Mouse (Mus musculus) intestine, embryonic 14.5 days (tissue): ENCODE results near the gene Plekho2. TPM values are rescaled to one million over a fixed set of nuclear protein-coding genes. Genes with fewer than 3 reads are reported as not detected.

ENCODE experiments used
- ATAC-seq: fragments of 200-750 bp; cut with Nextera tagmentation; replicated peaks from 2 replicates; pipeline ENCODE4 v1.8.0; 2017; ENCODE audit warnings: low read depth, moderate number of reproducible peaks, moderate TSS enrichment, moderate library complexity; ENCODE audit not compliant: low FRiP score, low TSS enrichment
- DNase-seq: peaks from one replicate; pipeline ENCODE4 v3.0.0-alpha.2; 2018; ENCODE audit warnings: low spot score
- H3K27ac ChIP-seq: fragments of 300-500 bp; sonication (generic); 2 replicates; pipeline ENCODE4 v1.5.1; 2014; ENCODE audit warnings: low read depth, mild to moderate bottlenecking, control low read depth
- H3K27me3 ChIP-seq: fragments of 300-500 bp; sonication (generic); replicated peaks from 2 replicates; pipeline ENCODE4 v1.6.1; 2014; ENCODE audit warnings: low read length, control low read depth; ENCODE audit not compliant: control insufficient read depth, insufficient read depth
- H3K36me3 ChIP-seq: fragments of 300-500 bp; sonication (generic); 2 replicates; pipeline ENCODE4 v1.6.1; 2014; ENCODE audit warnings: low read length, control low read depth; ENCODE audit not compliant: control insufficient read depth, insufficient read depth
- H3K4me1 ChIP-seq: fragments of 300-500 bp; sonication (generic); replicated peaks from 2 replicates; pipeline ENCODE4 v1.6.1; 2014; ENCODE audit warnings: low read length, control low read depth, mixed read lengths; ENCODE audit not compliant: control insufficient read depth, insufficient read depth
- H3K4me2 ChIP-seq: fragments of 300-500 bp; sonication (generic); 2 replicates; pipeline ENCODE4 v1.6.1; 2014; ENCODE audit warnings: low read length
- H3K4me3 ChIP-seq: fragments of 300-500 bp; sonication (generic); 2 replicates; pipeline ENCODE4 v1.5.1; 2014; ENCODE audit warnings: low read depth, low read length, control low read depth, mixed read lengths
- H3K9ac ChIP-seq: fragments of 300-500 bp; sonication (generic); 2 replicates; pipeline ENCODE4 v1.6.1; 2014; ENCODE audit warnings: mild to moderate bottlenecking, low read length
- H3K9me3 ChIP-seq: fragments of 300-500 bp; sonication (generic); 2 replicates; pipeline ENCODE4 v1.6.1; 2016; ENCODE audit warnings: low read length, control low read depth; ENCODE audit not compliant: control insufficient read depth
- WGBS: fragments of 180-500 bp; shearing (Covaris S2); extraction: QIAGEN DNeasy Blood & Tissue Kit; methylation state at CpG from one replicate; pipeline ENCODE4 v1.1.7; 2014; 5-methylcytosine and 5-hydroxymethylcytosine counted together
- polyA plus RNA-seq: library from polyadenylated mRNA; unstranded; fragments of >200 nt; fragmentation: Nextera tagmentation; extraction: Ambion mirVana; gene quantifications from 2 replicates; pipeline ENCODE4 v1.2.1, GENCODE M21; 2014

Plekho2 gene
- polyA plus RNA-seq, 1 experiment from 2014 or later: 11.9 TPM

GRCm38 (mm10) chr9:65535191-65535722 is 44.6 kb downstream of the Plekho2 start:
- ATAC-seq (no peak), DNase-seq (no peak)
- Histone ChIP-seq H3K4me2 (no peak overlapping the region), H3K4me1 (no peaks in the 10 kb centered on the region), H3K9ac (no peak overlapping the region), H3K27ac (no peak overlapping the region), H3K9me3 (no peaks in the 10 kb centered on the region), H3K36me3 (no peaks in the 10 kb centered on the region), H3K4me3 (no peak overlapping the region), H3K27me3 (no peaks in the 10 kb centered on the region)
- WGBS: 56% methylated on average over 3 of the region's 3 CpGs

- Histone ChIP-seq H3K4me2 (no peak overlapping the region), H3K9ac (no peak overlapping the region), H3K36me3 (no peaks in the 10 kb centered on the region), H3K4me1 (no peaks in the 10 kb centered on the region), H3K27ac (no peak overlapping the region), H3K27me3 (no peaks in the 10 kb centered on the region), H3K9me3 (no peaks in the 10 kb centered on the region), H3K4me3 (no peak overlapping the region)
- WGBS: 83% methylated on average over 3 of the region's 3 CpGs
- ATAC-seq (no peak), DNase-seq (no peak)
Measured at GRCm38 (mm10) chr9:65534111-65534510, 45.7 kb downstream of the Plekho2 start.

DNA sequence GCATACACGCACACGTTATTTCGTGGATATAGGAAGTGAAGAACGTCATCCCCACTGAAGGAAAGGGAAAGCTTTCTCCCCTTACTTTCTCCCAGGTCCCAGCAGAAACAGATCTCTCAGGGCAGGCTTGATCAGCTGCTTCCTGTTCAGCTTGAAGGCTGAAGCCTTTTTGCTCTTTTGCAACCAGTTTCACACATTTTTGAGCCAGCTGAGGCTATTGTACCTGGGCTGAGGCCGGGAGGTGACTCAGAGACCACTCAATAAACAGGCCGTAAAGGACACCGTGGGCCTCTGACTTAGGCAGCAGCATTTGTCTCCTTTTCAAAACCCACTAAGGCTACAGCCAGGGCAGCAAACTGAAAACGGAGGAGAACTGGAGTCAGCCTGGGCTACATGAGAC is 46.9 kb downstream of the Plekho2 start:
- WGBS: 64% methylated on average over 8 of the region's 8 CpGs

DNA sequence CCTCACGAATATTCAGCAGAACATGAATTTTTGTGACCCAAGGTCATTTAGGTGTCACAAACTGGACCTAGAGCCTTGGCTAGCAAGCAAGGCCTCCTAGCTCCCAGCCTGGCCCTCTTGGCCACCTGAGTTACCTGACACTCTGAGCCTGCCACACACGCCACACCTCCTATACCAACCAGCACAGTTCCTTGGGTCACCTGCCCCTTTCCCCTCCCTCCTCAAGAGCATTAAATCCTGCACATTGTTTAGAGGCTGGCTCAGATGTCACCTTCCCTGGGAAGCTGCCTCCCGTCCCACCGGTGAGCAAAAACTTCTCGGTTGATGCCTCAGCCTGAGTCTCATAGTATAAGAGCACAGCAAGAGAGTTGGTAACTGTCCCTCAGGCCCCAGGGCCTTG is 48.6 kb downstream of the Plekho2 start:
- no peaks in the 10 kb centered on the region for H3K9me3 ChIP-seq
- H3K36me3 ChIP-seq: no peaks in the 10 kb centered on the region
- DNase-seq: no peak
- no peak overlapping the region for H3K9ac ChIP-seq
- ATAC-seq: no peak
- WGBS: 85% methylated on average over 5 of the region's 5 CpGs
- H3K4me3 ChIP-seq: no peak overlapping the region
- H3K4me2 ChIP-seq: no peak overlapping the region
- no peaks in the 10 kb centered on the region for H3K4me1 ChIP-seq
- no peak overlapping the region for H3K27ac ChIP-seq
- no peaks in the 10 kb centered on the region for H3K27me3 ChIP-seq

More for the DNA sequence above, 46.9 kb downstream of the Plekho2 start:
- Histone ChIP-seq H3K27me3 (no peaks in the 10 kb centered on the region), H3K36me3 (no peaks in the 10 kb centered on the region), H3K4me3 (no peak overlapping the region), H3K4me1 (no peaks in the 10 kb centered on the region), H3K27ac (no peak overlapping the region), H3K4me2 (no peak overlapping the region), H3K9me3 (no peaks in the 10 kb centered on the region), H3K9ac (no peak overlapping the region)
- ATAC-seq (no peak), DNase-seq (no peak)

- WGBS: 66% methylated on average over 8 of the region's 8 CpGs
- no peak for ATAC-seq
- no peak overlapping the region for H3K4me2 ChIP-seq
- DNase-seq: no peak
- H3K27me3 ChIP-seq: no peaks in the 10 kb centered on the region
- no peaks in the 10 kb centered on the region for H3K36me3 ChIP-seq
- H3K9ac ChIP-seq: no peak overlapping the region
- no peaks in the 10 kb centered on the region for H3K4me1 ChIP-seq
- no peaks in the 10 kb centered on the region for H3K9me3 ChIP-seq
- no peak overlapping the region for H3K27ac ChIP-seq
- H3K4me3 ChIP-seq: no peak overlapping the region
Measured at GRCm38 (mm10) chr9:65529659-65530058, 50.2 kb downstream of the Plekho2 start.

DNA sequence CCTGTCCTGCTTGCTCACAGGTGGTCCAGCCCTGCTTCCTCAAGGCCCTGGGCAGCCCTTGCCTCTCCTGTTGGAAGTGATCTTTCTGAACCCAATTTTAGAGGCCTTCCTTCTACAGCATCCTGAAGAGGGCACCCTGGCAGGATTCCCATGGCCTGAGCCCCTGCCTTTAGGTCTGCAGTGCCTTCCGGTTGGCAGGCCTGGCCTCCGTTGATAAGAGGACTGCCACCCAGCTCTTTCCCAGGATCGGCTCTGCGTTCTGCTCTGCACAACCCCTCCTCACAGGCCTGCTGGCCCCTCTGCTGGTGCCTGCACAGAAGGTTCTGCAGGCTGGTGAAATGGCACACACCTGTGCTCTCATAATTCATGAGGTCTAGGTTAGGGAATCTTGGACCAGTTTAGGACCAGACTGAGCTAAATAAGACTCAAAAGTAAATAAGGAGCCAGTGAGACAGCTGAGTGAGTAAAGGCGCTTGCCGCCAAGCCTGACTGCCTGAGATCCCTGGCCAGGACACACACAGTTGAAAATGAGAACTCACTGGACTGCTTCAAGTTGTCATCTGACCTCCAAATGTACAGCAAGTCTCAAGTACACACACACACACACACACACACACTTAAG is 51.3 kb downstream of the Plekho2 start:
- Histone ChIP-seq H3K4me2 (no peak overlapping the region), H3K27me3 (no peaks in the 10 kb centered on the region), H3K4me1 (no peaks in the 10 kb centered on the region), H3K9me3 (no peaks in the 10 kb centered on the region), H3K27ac (no peak overlapping the region), H3K36me3 (no peaks in the 10 kb centered on the region), H3K4me3 (no peak overlapping the region), H3K9ac (no peak overlapping the region)
- 75% methylated on average over 6 of the region's 6 CpGs for WGBS
- ATAC-seq (no peak), DNase-seq (no peak)

- H3K27ac ChIP-seq: no peak overlapping the region
- no peak overlapping the region for H3K4me3 ChIP-seq
- 0 out of 2 replicates have a peak, but pooled peaks cover under 1% of the 10 kb centered on the region for H3K27me3 ChIP-seq
- no peak overlapping the region for H3K4me2 ChIP-seq
- H3K4me1 ChIP-seq: 0 out of 2 replicates have a peak, but pooled peaks cover 1% of the 10 kb centered on the region
- no peaks in the 10 kb centered on the region for H3K9me3 ChIP-seq
- H3K9ac ChIP-seq: no peak overlapping the region
- ATAC-seq: no peak
- no peak for DNase-seq
- 85% methylated on average over 10 of the region's 10 CpGs for WGBS
- no peaks in the 10 kb centered on the region for H3K36me3 ChIP-seq
Measured at GRCm38 (mm10) chr9:65525445-65526195, 54.2 kb downstream of the Plekho2 start.

DNA sequence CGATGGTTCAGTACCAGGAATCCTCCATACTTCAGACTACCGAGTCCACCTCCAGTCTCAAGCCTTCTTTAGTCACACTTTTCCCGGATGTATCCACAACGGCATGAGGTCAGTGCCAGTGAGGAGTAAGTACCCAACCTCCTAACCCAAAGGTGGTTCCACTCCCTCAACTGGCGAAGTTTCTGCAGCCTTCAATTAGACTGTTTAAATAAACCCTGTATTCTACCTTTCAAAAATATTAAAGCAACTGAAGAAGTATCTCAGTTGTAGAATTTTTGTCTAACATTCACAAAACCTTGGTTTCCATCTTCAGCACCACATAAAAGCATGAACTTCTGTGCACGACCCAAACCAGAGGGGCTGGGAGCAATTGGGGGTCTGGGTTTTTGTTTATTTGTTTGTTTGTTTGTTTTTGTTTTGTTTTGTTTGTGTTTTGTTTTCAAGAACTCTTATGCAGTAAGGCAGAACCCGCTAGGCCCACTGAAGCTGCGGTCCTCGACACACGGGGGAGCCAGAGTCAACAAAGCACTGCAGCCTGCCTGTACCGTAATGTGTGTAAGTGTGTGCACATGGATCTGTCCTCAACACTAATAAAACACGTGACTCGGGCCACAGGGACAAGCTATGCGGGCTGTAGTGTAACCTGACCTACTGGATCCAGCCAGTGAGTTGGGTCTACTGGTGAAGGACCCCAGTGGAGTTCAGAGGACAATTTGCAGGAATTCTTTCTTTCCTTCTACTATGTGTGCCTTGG is 56.1 kb downstream of the Plekho2 start:
- peak overlapping the region; percentile 25; the same call in 1 of the 2 replicates for H3K4me2 ChIP-seq
- 0 out of 2 replicates have a peak, but pooled peaks cover 6% of the 10 kb centered on the region for H3K4me1 ChIP-seq
- no peak overlapping the region for H3K4me3 ChIP-seq
- 0 out of 2 replicates have a peak, but pooled peaks cover 3% of the 10 kb centered on the region for H3K27me3 ChIP-seq
- ATAC-seq (peak; percentile 75), DNase-seq (peak; percentile 88)
- H3K27ac ChIP-seq: no peak overlapping the region
- 25% methylated on average over 14 of the region's 14 CpGs for WGBS
- no peaks in the 10 kb centered on the region for H3K36me3 ChIP-seq
- H3K9me3 ChIP-seq: no peaks in the 10 kb centered on the region
- no peak overlapping the region for H3K9ac ChIP-seq
